Mouse (Mus musculus) hindbrain, postnatal 0 days (tissue): ENCODE measurements at regions not wholly inside any gene's neighbourhood (a gene's known extent, or its start where the extent isn't known, plus 50 kb on each side); places are given as distances from the start of the nearest gene placed in this dataset.

ENCODE experiments used
- ATAC-seq: fragments of 200-750 bp; cut with Nextera tagmentation; 2 replicates; pipeline ENCODE4 v1.8.0; 2017; ENCODE audit warnings: mild to moderate bottlenecking, moderate TSS enrichment, moderate library complexity
- DNase-seq: peaks from one replicate; pipeline ENCODE4 v3.0.0-alpha.2; 2015; ENCODE audit warnings: low spot score
- H3K27ac ChIP-seq: fragments of 300-500 bp; sonication (generic); 2 replicates; pipeline ENCODE4 v1.5.1; 2014; ENCODE audit warnings: mild to moderate bottlenecking
- H3K27me3 ChIP-seq: fragments of 300-500 bp; sonication (generic); 2 replicates; pipeline ENCODE4 v1.6.1; 2014; ENCODE audit warnings: low read length, mixed read lengths; ENCODE audit not compliant: insufficient read depth
- H3K36me3 ChIP-seq: fragments of 300-500 bp; sonication (generic); 2 replicates; pipeline ENCODE4 v1.6.1; 2014; ENCODE audit warnings: low read length, mixed read lengths; ENCODE audit not compliant: insufficient read depth
- H3K4me1 ChIP-seq: fragments of 300-500 bp; sonication (generic); 2 replicates; pipeline ENCODE4 v1.6.1; 2014; ENCODE audit warnings: antibody characterized with exemption, low read length, mixed read lengths; ENCODE audit not compliant: insufficient read depth
- H3K4me2 ChIP-seq: fragments of 300-500 bp; sonication (generic); 2 replicates; pipeline ENCODE4 v1.6.1; 2014; ENCODE audit warnings: low read depth, mild to moderate bottlenecking, low read length, moderate library complexity, mixed read lengths
- H3K4me3 ChIP-seq: fragments of 300-500 bp; sonication (generic); 2 replicates; pipeline ENCODE4 v1.5.1; 2014; ENCODE audit warnings: low read length
- H3K9ac ChIP-seq: fragments of 300-500 bp; sonication (generic); replicated peaks from 2 replicates; pipeline ENCODE4 v1.6.1; 2014; ENCODE audit warnings: mild to moderate bottlenecking, low read length, moderate library complexity, mixed read lengths
- H3K9me3 ChIP-seq: fragments of 300-500 bp; sonication (generic); 2 replicates; pipeline ENCODE4 v1.6.1; 2016; ENCODE audit warnings: low read length, mixed read lengths
- CTCF ChIP-seq: IDR thresholded peaks from 2 replicates; pipeline ENCODE4 v1.5.1; 2016; ENCODE audit warnings: antibody characterized with exemption, control low read depth, low read depth
- WGBS: fragments of 180-500 bp; shearing (Covaris S2); extraction: QIAGEN DNeasy Blood & Tissue Kit; methylation state at CpG from one replicate; pipeline ENCODE4 v1.1.7; 2014; 5-methylcytosine and 5-hydroxymethylcytosine counted together

GRCm38 (mm10) chr1:90288892-90289731 is 85.3 kb downstream of the Ackr3 start:
- TF ChIP-seq CTCF = no peak
- ATAC-seq = no peak
- no peaks in the 10 kb centered on the region for H3K36me3 ChIP-seq
- no peaks in the 10 kb centered on the region for H3K27me3 ChIP-seq
- no peaks in the 10 kb centered on the region for H3K9me3 ChIP-seq
- no peak overlapping the region for H3K4me2 ChIP-seq
- H3K4me1 ChIP-seq = peaks cover 23% of the 10 kb centered on the region
- no peak overlapping the region for H3K9ac ChIP-seq
- no peak for DNase-seq
- WGBS = 50% methylated on average over 8 of the region's 8 CpGs
- no peak overlapping the region for H3K4me3 ChIP-seq
- 0 out of 2 replicates have a peak overlapping the region, but pooled peaks have one; percentile 36 for H3K27ac ChIP-seq

- WGBS = 20% methylated on average over 6 of the region's 6 CpGs
- Histone ChIP-seq H3K9me3 (no peaks in the 10 kb centered on the region), H3K4me1 (peaks cover 17% of the 10 kb centered on the region), H3K27ac (peak overlapping the region; percentile 36; the same call in 1 of the 2 replicates), H3K36me3 (no peaks in the 10 kb centered on the region), H3K27me3 (no peaks in the 10 kb centered on the region), H3K4me3 (no peak overlapping the region), H3K4me2 (no peak overlapping the region), H3K9ac (no peak overlapping the region)
- no peak for TF ChIP-seq CTCF
- DNase-seq (no peak), ATAC-seq (no peak)
Observed at GRCm38 (mm10) chr1:90289732-90290215, 86.0 kb downstream of the Ackr3 start.

- Histone ChIP-seq H3K27ac (peak overlapping the region; percentile 38; the same call in 1 of the 2 replicates), H3K36me3 (no peaks in the 10 kb centered on the region), H3K4me2 (no peak overlapping the region), H3K4me3 (no peak overlapping the region), H3K27me3 (no peaks in the 10 kb centered on the region), H3K4me1 (peaks cover 10% of the 10 kb centered on the region), H3K9ac (no peak overlapping the region), H3K9me3 (no peaks in the 10 kb centered on the region)
- ATAC-seq (peak; percentile 91), DNase-seq (peak; percentile 74)
- no peak for TF ChIP-seq CTCF
- 26% methylated on average over 7 of the region's 7 CpGs for WGBS
Observed at GRCm38 (mm10) chr1:90290428-90291197, 86.8 kb downstream of the Ackr3 start.

GRCm38 (mm10) chr1:90291256-90291655 is 87.5 kb downstream of the Ackr3 start:
- WGBS = 68% methylated on average over 1 of the region's 1 CpGs
- no peak overlapping the region for H3K9ac ChIP-seq
- ATAC-seq (peak; percentile 16; the same call in 1 of the 2 replicates), DNase-seq (no peak)
- no peak overlapping the region for H3K4me2 ChIP-seq
- peaks cover 10% of the 10 kb centered on the region for H3K4me1 ChIP-seq
- no peaks in the 10 kb centered on the region for H3K9me3 ChIP-seq
- peak; percentile 54 for TF ChIP-seq CTCF
- H3K36me3 ChIP-seq = no peaks in the 10 kb centered on the region
- no peak overlapping the region for H3K4me3 ChIP-seq
- H3K27ac ChIP-seq = 0 out of 2 replicates have a peak overlapping the region, but pooled peaks have one; percentile 38
- no peaks in the 10 kb centered on the region for H3K27me3 ChIP-seq

GRCm38 (mm10) chr1:90297751-90298150 is 94.0 kb downstream of the Ackr3 start:
- ATAC-seq (no peak), DNase-seq (no peak)
- no peak overlapping the region for H3K4me2 ChIP-seq
- no peaks in the 10 kb centered on the region; the same call in 1 of the 2 replicates for H3K27me3 ChIP-seq
- no peaks in the 10 kb centered on the region for H3K9me3 ChIP-seq
- no peak overlapping the region for H3K27ac ChIP-seq
- no peaks in the 10 kb centered on the region for H3K36me3 ChIP-seq
- no peak overlapping the region for H3K9ac ChIP-seq
- no peaks in the 10 kb centered on the region for H3K4me1 ChIP-seq
- 75% methylated on average over 5 of the region's 5 CpGs for WGBS
- no peak overlapping the region for H3K4me3 ChIP-seq
- no peak for TF ChIP-seq CTCF

- ATAC-seq = no peak
- H3K4me3 ChIP-seq = no peak overlapping the region
- H3K36me3 ChIP-seq = no peaks in the 10 kb centered on the region
- no peak for DNase-seq
- no peak overlapping the region for H3K4me2 ChIP-seq
- H3K9ac ChIP-seq = no peak overlapping the region
- no peaks in the 10 kb centered on the region for H3K9me3 ChIP-seq
- H3K4me1 ChIP-seq = no peaks in the 10 kb centered on the region; the same call in 1 of the 2 replicates
- H3K27me3 ChIP-seq = no peaks in the 10 kb centered on the region; the same call in 1 of the 2 replicates
- H3K27ac ChIP-seq = no peak overlapping the region
- no peak for TF ChIP-seq CTCF
- 88% methylated on average over 10 of the region's 10 CpGs for WGBS
Observed at GRCm38 (mm10) chr1:90300229-90300628, 96.4 kb downstream of the Ackr3 start.
